Mouse (Mus musculus) heart, adult 2 months (tissue): Measurements from ENCODE around the gene Fam111a.

ENCODE experiments used
- CTCF ChIP-seq: fragments of 200-600 bp; IDR thresholded peaks from 2 replicates; pipeline ENCODE4 v1.8.1; 2022; ENCODE audit warnings: antibody characterized with exemption, mild to moderate bottlenecking, moderate library complexity
- POLR2A ChIP-seq: fragments of 200-500 bp; IDR thresholded peaks from 2 replicates; pipeline ENCODE4 v1.6.1; 2011; ENCODE audit warnings: mild to moderate bottlenecking, low read depth, low read length, control low read depth; ENCODE audit not compliant: insufficient read depth

GRCm38 (mm10) chr19:12573266-12574011, 27.9 kb downstream of the Fam111a start:
- TF ChIP-seq POLR2A (peak; percentile 70; the same call in 1 of the 2 replicates), CTCF (no peak)
